Mouse (Mus musculus) G1E-ER4 (cell line): ENCODE measurements around the gene Sipa1l2. TPM values are rescaled to one million over a fixed set of nuclear protein-coding genes. Genes with fewer than 3 reads are reported as not detected.

Experiments used
- GATA1 ChIP-seq: IDR thresholded peaks from one replicate; pipeline ENCODE4 v1.8.0; 2012; ENCODE audit warnings: low read length, inconsistent platforms
- polyA plus RNA-seq: library from polyadenylated mRNA; stranded (reverse); fragments of >175 nt; gene quantifications from 2 replicates; pipeline ENCODE4 v1.2.3, GENCODE M21; 2012

Sipa1l2 gene
- polyA plus RNA-seq, 1 experiment = not detected

GRCm38 (mm10) chr8:125389756-125390505 is 179.7 kb downstream of the Sipa1l2 start:
- no peak for TF ChIP-seq GATA1

GRCm38 (mm10) chr8:125389280-125389679 is 180.3 kb downstream of the Sipa1l2 start:
- no peak for TF ChIP-seq GATA1

- TF ChIP-seq GATA1 = no peak
Measured at GRCm38 (mm10) chr8:125388404-125389180, 181.0 kb downstream of the Sipa1l2 start.

- TF ChIP-seq GATA1 = no peak
Measured at GRCm38 (mm10) chr8:125385519-125386150, 184.0 kb downstream of the Sipa1l2 start.

GRCm38 (mm10) chr8:125384551-125385183 is 184.9 kb downstream of the Sipa1l2 start:
- TF ChIP-seq GATA1 = no peak

- TF ChIP-seq GATA1 = no peak
Measured at GRCm38 (mm10) chr8:125381674-125382073, 187.9 kb downstream of the Sipa1l2 start.

GRCm38 (mm10) chr8:125379939-125380338 is 189.7 kb downstream of the Sipa1l2 start:
- no peak for TF ChIP-seq GATA1

- TF ChIP-seq GATA1 = no peak
Measured at GRCm38 (mm10) chr8:125379156-125379555, 190.5 kb downstream of the Sipa1l2 start.

- TF ChIP-seq GATA1 = no peak
Measured at GRCm38 (mm10) chr8:125377704-125378103, 191.9 kb downstream of the Sipa1l2 start.

GRCm38 (mm10) chr8:125376448-125376845 is 193.2 kb downstream of the Sipa1l2 start:
- TF ChIP-seq GATA1 = no peak

GRCm38 (mm10) chr8:125375659-125376447 is 193.8 kb downstream of the Sipa1l2 start:
- TF ChIP-seq GATA1 = no peak

- TF ChIP-seq GATA1 = no peak
Measured at GRCm38 (mm10) chr8:125372596-125372995, 197.0 kb downstream of the Sipa1l2 start.

GRCm38 (mm10) chr8:125369491-125370236 is 199.9 kb downstream of the Sipa1l2 start:
- TF ChIP-seq GATA1 = no peak

GRCm38 (mm10) chr8:125368341-125369035 is 201.1 kb downstream of the Sipa1l2 start:
- TF ChIP-seq GATA1 = no peak

Other genes starting within 250 kb of the Sipa1l2 start
- gene Map10, start 100.0 kb upstream of the Sipa1l2 start, polyA plus RNA-seq = not detected in 2 replicates
- gene Ntpcr, start 160.2 kb upstream of the Sipa1l2 start, polyA plus RNA-seq = not detected in 2 replicates